Mouse (Mus musculus): Measurements from ENCODE around the gene St8sia4. TPM values are rescaled to one million over a fixed set of nuclear protein-coding genes. Genes with fewer than 3 reads are reported as not detected.
"Not testable (repeated sequence)": the region's sequence is repeated elsewhere in the genome, so short reads cannot be mapped to it uniquely, and the experiment has no call there.

St8sia4 gene
- polyA plus RNA-seq, 1 experiment from 2014 or later, result 2.0 TPM

DNA sequence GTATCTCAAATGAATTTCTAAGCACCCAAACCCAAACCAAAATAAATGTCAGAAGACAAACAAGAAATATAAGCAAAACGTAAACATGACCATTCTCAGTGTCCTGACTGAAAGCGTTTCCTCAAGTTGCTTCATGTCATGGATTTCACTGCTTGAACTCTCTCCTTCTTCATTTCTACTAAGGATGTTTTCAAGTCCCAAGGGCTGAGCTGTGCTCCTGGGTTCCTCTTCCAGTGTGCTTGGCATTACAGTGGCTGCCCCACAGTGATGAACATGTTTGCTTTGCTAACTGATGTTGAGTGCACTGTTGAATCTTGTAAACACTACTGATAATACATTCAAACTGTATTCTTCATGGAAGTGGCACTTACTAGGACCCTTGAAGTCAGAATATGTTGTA lies 76.3 kb downstream of the St8sia4 start:
- Histone ChIP-seq H3K27ac (replicated peaks) (no peak overlapping the region), H3K9ac (no peak overlapping the region), H3K27me3 (no peaks in the 10 kb centered on the region), H3K36me3 (replicated peaks) (no peaks in the 10 kb centered on the region), H3K4me1 (replicated peaks) (no peaks in the 10 kb centered on the region), H3K4me2 (no peak overlapping the region), H3K9me3 (replicated peaks) (no peaks in the 10 kb centered on the region), H3K4me3 (replicated peaks) (no peak overlapping the region)
- ATAC-seq (ENCODE audit: insufficient read depth), result no peak
- 45% methylated on average over 2 of the region's 2 CpGs for WGBS (ENCODE audit: insufficient replicate concordance)

DNA sequence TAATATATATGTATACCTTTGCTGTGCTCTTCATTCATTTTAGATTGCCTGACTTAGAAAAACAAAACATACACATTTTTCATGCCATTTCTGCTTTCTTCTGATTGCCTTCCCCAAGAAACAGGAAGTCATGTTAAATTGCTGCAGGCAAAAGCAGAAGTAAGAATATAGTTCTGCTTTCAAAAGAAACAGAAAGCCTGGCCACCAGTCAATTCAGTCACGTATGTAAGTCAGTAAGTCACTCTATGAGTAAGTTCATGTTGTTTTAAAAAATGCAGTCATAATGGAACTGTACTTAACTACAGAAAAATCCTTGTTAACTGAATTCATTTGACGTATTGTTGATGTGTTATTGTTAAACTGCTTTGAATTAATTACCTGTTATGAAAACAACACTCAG lies 77.3 kb downstream of the St8sia4 start:
- WGBS (ENCODE audit: insufficient replicate concordance), result 18% methylated on average over 2 of the region's 2 CpGs
- no peak overlapping the region for H3K9ac ChIP-seq
- H3K4me3 ChIP-seq (replicated peaks), result no peak overlapping the region
- H3K27me3 ChIP-seq, result no peaks in the 10 kb centered on the region
- H3K36me3 ChIP-seq (replicated peaks), result no peaks in the 10 kb centered on the region
- no peaks in the 10 kb centered on the region for H3K4me1 ChIP-seq (replicated peaks)
- H3K9me3 ChIP-seq (replicated peaks), result no peaks in the 10 kb centered on the region
- ATAC-seq (ENCODE audit: insufficient read depth), result no peak
- H3K4me2 ChIP-seq, result no peak overlapping the region
- H3K27ac ChIP-seq (replicated peaks), result no peak overlapping the region

DNA sequence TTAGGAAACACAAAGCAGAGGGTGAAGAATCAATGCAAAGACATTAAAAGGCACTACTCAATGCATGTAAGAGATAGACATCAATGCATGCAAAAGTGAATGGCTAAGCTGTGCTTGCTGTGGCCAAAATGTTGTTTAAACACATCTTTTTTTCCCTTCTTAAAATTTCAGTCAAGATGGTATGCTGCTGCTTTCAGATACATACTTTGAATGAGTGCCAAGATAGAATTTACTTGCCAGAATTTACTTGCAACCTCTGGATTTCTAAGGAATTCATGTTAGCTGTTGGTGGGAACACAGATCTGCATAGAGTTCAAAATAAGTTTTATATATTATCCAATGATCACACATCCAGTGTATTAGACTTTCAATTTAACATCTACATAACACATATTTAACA lies 77.9 kb downstream of the St8sia4 start:
- H3K4me3 ChIP-seq (replicated peaks), result no peak overlapping the region
- H3K27me3 ChIP-seq, result no peaks in the 10 kb centered on the region
- no peak for ATAC-seq (ENCODE audit: insufficient read depth)
- no peak overlapping the region for H3K9ac ChIP-seq
- no peaks in the 10 kb centered on the region for H3K4me1 ChIP-seq (replicated peaks)
- no peak overlapping the region for H3K4me2 ChIP-seq
- H3K36me3 ChIP-seq (replicated peaks), result no peaks in the 10 kb centered on the region
- no peak overlapping the region for H3K27ac ChIP-seq (replicated peaks)
- H3K9me3 ChIP-seq (replicated peaks), result no peaks in the 10 kb centered on the region

- WGBS (ENCODE audit: insufficient replicate concordance), result 62% methylated on average over 1 of the region's 1 CpGs
- Histone ChIP-seq H3K9me3 (replicated peaks) (no peaks in the 10 kb centered on the region), H3K4me2 (no peak overlapping the region), H3K4me1 (replicated peaks) (no peaks in the 10 kb centered on the region), H3K9ac (no peak overlapping the region), H3K36me3 (replicated peaks) (no peaks in the 10 kb centered on the region), H3K27ac (replicated peaks) (no peak overlapping the region), H3K27me3 (no peaks in the 10 kb centered on the region), H3K4me3 (replicated peaks) (no peak overlapping the region)
- no peak for ATAC-seq (ENCODE audit: insufficient read depth)
Measured at GRCm38 (mm10) chr1:95583310-95583709, 84.1 kb downstream of the St8sia4 start.

GRCm38 (mm10) chr1:95582264-95582663 lies 85.1 kb downstream of the St8sia4 start:
- no peak overlapping the region for H3K27ac ChIP-seq (replicated peaks)
- H3K4me1 ChIP-seq (replicated peaks), result no peaks in the 10 kb centered on the region
- no peak for ATAC-seq (ENCODE audit: insufficient read depth)
- no peak overlapping the region for H3K4me2 ChIP-seq
- H3K36me3 ChIP-seq (replicated peaks), result no peaks in the 10 kb centered on the region
- H3K9ac ChIP-seq, result no peak overlapping the region
- no peaks in the 10 kb centered on the region for H3K27me3 ChIP-seq
- 64% methylated on average over 1 of the region's 1 CpGs for WGBS (ENCODE audit: insufficient replicate concordance)
- no peak overlapping the region for H3K4me3 ChIP-seq (replicated peaks)
- H3K9me3 ChIP-seq (replicated peaks), result no peaks in the 10 kb centered on the region

DNA sequence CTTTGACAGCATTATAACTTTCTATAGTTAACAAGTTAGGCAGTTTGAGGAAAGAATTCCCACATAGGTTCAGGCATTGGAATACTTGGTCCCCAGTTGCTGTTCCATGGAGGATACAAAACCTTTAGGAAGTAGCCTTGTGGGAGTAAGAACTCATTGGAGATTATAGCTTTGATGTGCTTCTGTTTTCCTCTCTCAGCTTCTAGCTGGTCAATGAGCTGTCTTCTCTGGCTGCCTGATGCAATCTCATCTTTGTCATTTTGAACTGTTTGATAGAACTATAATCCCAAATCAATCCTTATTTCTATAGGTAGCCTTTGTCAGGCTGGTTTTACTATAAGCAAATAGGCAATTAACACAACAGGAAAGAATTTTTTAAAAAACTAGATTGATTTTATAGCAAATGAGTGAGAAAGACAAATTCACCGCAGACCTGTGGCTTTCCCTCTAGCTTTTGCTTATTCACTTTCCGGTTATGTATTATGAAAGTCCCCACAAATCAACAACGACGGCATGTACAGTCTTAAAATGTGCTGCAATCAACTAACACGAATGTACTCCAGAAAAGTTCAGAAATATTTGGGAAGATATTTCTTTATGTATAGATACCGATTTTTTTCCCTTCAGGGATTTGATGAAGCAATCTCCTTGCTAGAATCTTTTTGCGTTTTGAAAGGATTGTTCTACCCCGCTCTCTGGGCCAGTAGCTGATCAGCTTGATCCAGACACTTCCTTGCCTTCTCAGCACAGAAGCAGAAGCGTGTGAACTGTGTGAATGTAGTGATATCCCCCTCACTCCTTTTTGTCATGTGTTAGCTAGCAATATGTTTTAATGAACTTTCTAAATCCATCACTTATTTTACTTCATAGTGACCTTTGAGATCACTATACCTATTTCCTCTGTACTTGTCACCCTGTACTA lies 94.5 kb downstream of the St8sia4 start:
- no peak overlapping the region for H3K4me3 ChIP-seq (replicated peaks)
- H3K4me1 ChIP-seq (replicated peaks), result no peaks in the 10 kb centered on the region
- H3K9ac ChIP-seq, result no peak overlapping the region
- 57% methylated on average over 9 of the region's 9 CpGs for WGBS (ENCODE audit: insufficient replicate concordance)
- no peak overlapping the region for H3K27ac ChIP-seq (replicated peaks)
- H3K36me3 ChIP-seq (replicated peaks), result no peaks in the 10 kb centered on the region
- ATAC-seq (ENCODE audit: insufficient read depth), result no peak
- H3K27me3 ChIP-seq, result no peaks in the 10 kb centered on the region
- H3K4me2 ChIP-seq, result no peak overlapping the region
- no peaks in the 10 kb centered on the region for H3K9me3 ChIP-seq (replicated peaks)

DNA sequence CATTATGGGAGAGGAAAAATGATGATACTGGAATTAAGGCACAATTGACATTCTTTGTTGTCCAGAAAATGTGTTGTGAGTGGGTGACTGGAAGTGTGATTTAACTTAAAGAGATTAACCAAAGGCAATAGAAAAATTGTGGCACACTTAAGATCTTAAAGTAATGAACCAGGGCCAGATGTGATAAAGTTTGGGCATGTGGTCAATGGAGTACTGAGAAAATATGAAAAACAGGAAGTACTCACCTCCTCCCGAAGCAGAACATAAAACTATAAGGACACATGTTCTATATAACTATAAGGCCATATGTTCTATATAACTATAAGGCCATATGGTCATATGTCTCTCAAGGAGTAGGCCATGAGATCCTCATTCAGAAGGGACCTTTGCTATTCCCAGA lies 96.3 kb downstream of the St8sia4 start:
- Histone ChIP-seq H3K4me2 (no peak overlapping the region), H3K27me3 (no peaks in the 10 kb centered on the region), H3K36me3 (replicated peaks) (no peaks in the 10 kb centered on the region), H3K9me3 (replicated peaks) (no peaks in the 10 kb centered on the region), H3K4me3 (replicated peaks) (no peak overlapping the region), H3K9ac (no peak overlapping the region), H3K4me1 (replicated peaks) (no peaks in the 10 kb centered on the region), H3K27ac (replicated peaks) (no peak overlapping the region)
- WGBS (ENCODE audit: insufficient replicate concordance), result 19% methylated on average over 1 of the region's 1 CpGs
- ATAC-seq (ENCODE audit: insufficient read depth), result no peak

- H3K27ac ChIP-seq (replicated peaks); H3K4me2 ChIP-seq; H3K9ac ChIP-seq; H3K4me3 ChIP-seq (replicated peaks); H3K27me3 ChIP-seq; H3K36me3 ChIP-seq (replicated peaks); H3K4me1 ChIP-seq (replicated peaks); ATAC-seq (ENCODE audit: insufficient read depth); H3K9me3 ChIP-seq (replicated peaks): not testable (repeated sequence)
Measured at GRCm38 (mm10) chr1:95554556-95554955, 112.8 kb downstream of the St8sia4 start.

DNA sequence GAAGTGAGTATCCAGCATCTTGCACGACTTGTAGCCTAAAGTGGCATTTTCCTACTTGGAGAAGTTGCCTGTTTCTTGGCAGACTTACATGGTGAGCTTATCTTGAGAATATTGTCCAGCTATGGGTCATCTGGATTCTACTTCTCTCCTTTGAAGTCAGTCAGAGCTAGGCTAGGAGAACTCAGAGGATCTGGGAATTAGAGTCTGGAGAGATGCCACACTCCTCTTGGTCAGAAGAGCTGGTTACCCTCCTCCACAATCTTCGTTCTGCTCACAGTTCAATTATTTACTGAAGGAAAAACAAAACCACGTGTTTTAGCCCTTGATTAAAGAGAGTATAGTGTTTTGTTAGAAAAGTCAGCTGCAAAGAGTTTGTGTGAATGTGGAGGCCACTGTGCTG lies 125.9 kb downstream of the St8sia4 start:
- Histone ChIP-seq H3K9ac (no peak overlapping the region), H3K4me2 (no peak overlapping the region), H3K27me3 (no peaks in the 10 kb centered on the region), H3K9me3 (replicated peaks) (no peaks in the 10 kb centered on the region), H3K27ac (replicated peaks) (no peak overlapping the region), H3K36me3 (replicated peaks) (no peaks in the 10 kb centered on the region), H3K4me1 (replicated peaks) (no peaks in the 10 kb centered on the region), H3K4me3 (replicated peaks) (no peak overlapping the region)
- ATAC-seq (ENCODE audit: insufficient read depth), result no peak
- 43% methylated on average over 3 of the region's 3 CpGs for WGBS (ENCODE audit: insufficient replicate concordance)

Measured in liver, embryonic 15.5 days (tissue).